Mouse (Mus musculus): ENCODE results near the gene Pfkm. TPM values are rescaled to one million over a fixed set of nuclear protein-coding genes. Genes with fewer than 3 reads are reported as not detected.

Gene Pfkm
- 22.2 and 24.3 TPM in 2 replicates for polyA plus RNA-seq (2015; fragmentation: Nextera tagmentation; extraction: Ambion mirVana)

- H3K27ac ChIP-seq (replicated peaks): peak within 1 kb of the TSS; percentile 96
- no peaks in the 10 kb centered on the region for H3K27me3 ChIP-seq
- H3K4me1 ChIP-seq (replicated peaks): peaks cover 33% of the 10 kb centered on the region
- under 1% methylated on average over 27 of the region's 30 CpGs for WGBS (ENCODE audit: insufficient replicate concordance)
- H3K9me3 ChIP-seq (replicated peaks): no peaks in the 10 kb centered on the region
- peak within 1 kb of the TSS; percentile 90 for H3K9ac ChIP-seq
- peak within 1 kb of the TSS; percentile 76 for H3K4me2 ChIP-seq
- peak within 1 kb of the TSS; percentile 80 for H3K4me3 ChIP-seq (replicated peaks)
- H3K36me3 ChIP-seq (replicated peaks): peaks cover 32% of the 10 kb centered on the region
- ATAC-seq (ENCODE audit: insufficient read depth): peak; percentile 7; the same call in 1 of the 2 replicates
Observed at GRCm38 (mm10) chr15:98092372-98093120, at the start of gene Pfkm. Pfkm (plus strand) TSS chr15:98092589.

GRCm38 (mm10) chr15:98043967-98044366 is 48.4 kb upstream of the Pfkm start:
- Histone ChIP-seq H3K9me3 (replicated peaks) (no peaks in the 10 kb centered on the region), H3K4me1 (replicated peaks) (no peaks in the 10 kb centered on the region), H3K4me2 (no peak overlapping the region), H3K9ac (no peak overlapping the region), H3K27me3 (no peaks in the 10 kb centered on the region), H3K4me3 (replicated peaks) (no peak overlapping the region), H3K27ac (replicated peaks) (no peak overlapping the region), H3K36me3 (replicated peaks) (peaks cover 96% of the 10 kb centered on the region)
- 85% methylated on average over 6 of the region's 6 CpGs for WGBS (ENCODE audit: insufficient replicate concordance)
- ATAC-seq (ENCODE audit: insufficient read depth): no peak

- Histone ChIP-seq H3K4me2 (no peak overlapping the region), H3K27ac (replicated peaks) (no peak overlapping the region), H3K9me3 (replicated peaks) (no peaks in the 10 kb centered on the region), H3K4me3 (replicated peaks) (no peak overlapping the region), H3K36me3 (replicated peaks) (peaks cover 96% of the 10 kb centered on the region), H3K9ac (no peak overlapping the region), H3K4me1 (replicated peaks) (no peaks in the 10 kb centered on the region), H3K27me3 (no peaks in the 10 kb centered on the region)
- WGBS (ENCODE audit: insufficient replicate concordance): 86% methylated on average over 5 of the region's 5 CpGs
- no peak for ATAC-seq (ENCODE audit: insufficient read depth)
Observed at GRCm38 (mm10) chr15:98044387-98044786, 48.0 kb upstream of the Pfkm start.

GRCm38 (mm10) chr15:98048918-98049700 is 43.3 kb upstream of the Pfkm start:
- Histone ChIP-seq H3K9ac (no peak overlapping the region), H3K9me3 (replicated peaks) (no peaks in the 10 kb centered on the region), H3K36me3 (replicated peaks) (peaks cover 88% of the 10 kb centered on the region), H3K4me2 (no peak overlapping the region), H3K4me1 (replicated peaks) (no peaks in the 10 kb centered on the region), H3K4me3 (replicated peaks) (no peak overlapping the region), H3K27ac (replicated peaks) (no peak overlapping the region), H3K27me3 (no peaks in the 10 kb centered on the region)
- no peak for ATAC-seq (ENCODE audit: insufficient read depth)
- 87% methylated on average over 13 of the region's 13 CpGs for WGBS (ENCODE audit: insufficient replicate concordance)

- H3K27ac ChIP-seq (replicated peaks): no peak overlapping the region
- 61% methylated on average over 5 of the region's 5 CpGs for WGBS (ENCODE audit: insufficient replicate concordance)
- no peak overlapping the region for H3K9ac ChIP-seq
- no peak overlapping the region for H3K4me2 ChIP-seq
- H3K4me1 ChIP-seq (replicated peaks): no peaks in the 10 kb centered on the region
- no peaks in the 10 kb centered on the region for H3K27me3 ChIP-seq
- H3K36me3 ChIP-seq (replicated peaks): peaks cover 85% of the 10 kb centered on the region
- no peaks in the 10 kb centered on the region for H3K9me3 ChIP-seq (replicated peaks)
- H3K4me3 ChIP-seq (replicated peaks): no peak overlapping the region
- no peak for ATAC-seq (ENCODE audit: insufficient read depth)
Observed at GRCm38 (mm10) chr15:98051685-98052084, 40.7 kb upstream of the Pfkm start.

GRCm38 (mm10) chr15:98055246-98055645 is 37.1 kb upstream of the Pfkm start:
- Histone ChIP-seq H3K36me3 (replicated peaks) (peaks cover 81% of the 10 kb centered on the region), H3K27me3 (no peaks in the 10 kb centered on the region), H3K9me3 (replicated peaks) (no peaks in the 10 kb centered on the region), H3K4me3 (replicated peaks) (no peak overlapping the region), H3K9ac (no peak overlapping the region), H3K4me1 (replicated peaks) (no peaks in the 10 kb centered on the region), H3K27ac (replicated peaks) (no peak overlapping the region), H3K4me2 (no peak overlapping the region)
- 51% methylated on average over 5 of the region's 5 CpGs for WGBS (ENCODE audit: insufficient replicate concordance)
- ATAC-seq (ENCODE audit: insufficient read depth): no peak

GRCm38 (mm10) chr15:98065881-98066280 is 26.5 kb upstream of the Pfkm start:
- no peak for ATAC-seq (ENCODE audit: insufficient read depth)
- Histone ChIP-seq H3K36me3 (replicated peaks) (peaks cover 85% of the 10 kb centered on the region), H3K4me3 (replicated peaks) (no peak overlapping the region), H3K4me2 (no peak overlapping the region), H3K9ac (no peak overlapping the region), H3K9me3 (replicated peaks) (no peaks in the 10 kb centered on the region), H3K27ac (replicated peaks) (no peak overlapping the region), H3K27me3 (no peaks in the 10 kb centered on the region), H3K4me1 (replicated peaks) (no peaks in the 10 kb centered on the region)
- 82% methylated on average over 5 of the region's 5 CpGs for WGBS (ENCODE audit: insufficient replicate concordance)

GRCm38 (mm10) chr15:98066602-98067001 is 25.8 kb upstream of the Pfkm start:
- no peak overlapping the region for H3K9ac ChIP-seq
- WGBS (ENCODE audit: insufficient replicate concordance): 86% methylated on average over 12 of the region's 12 CpGs
- ATAC-seq (ENCODE audit: insufficient read depth): no peak

GRCm38 (mm10) chr15:98067492-98067891 is 24.9 kb upstream of the Pfkm start:
- Histone ChIP-seq H3K9ac (no peak overlapping the region), H3K36me3 (replicated peaks) (peaks cover 85% of the 10 kb centered on the region), H3K27ac (replicated peaks) (no peak overlapping the region), H3K4me1 (replicated peaks) (no peaks in the 10 kb centered on the region), H3K4me2 (no peak overlapping the region), H3K9me3 (replicated peaks) (no peaks in the 10 kb centered on the region), H3K27me3 (no peaks in the 10 kb centered on the region), H3K4me3 (replicated peaks) (no peak overlapping the region)
- no peak for ATAC-seq (ENCODE audit: insufficient read depth)
- WGBS (ENCODE audit: insufficient replicate concordance): 57% methylated on average over 3 of the region's 3 CpGs

More at GRCm38 (mm10) chr15:98066602-98067001, 25.8 kb upstream of the Pfkm start:
- Histone ChIP-seq H3K4me1 (replicated peaks) (no peaks in the 10 kb centered on the region), H3K9me3 (replicated peaks) (no peaks in the 10 kb centered on the region), H3K27me3 (no peaks in the 10 kb centered on the region), H3K4me3 (replicated peaks) (no peak overlapping the region), H3K36me3 (replicated peaks) (peaks cover 80% of the 10 kb centered on the region), H3K27ac (replicated peaks) (no peak overlapping the region), H3K4me2 (no peak overlapping the region)

- Histone ChIP-seq H3K9me3 (replicated peaks) (no peaks in the 10 kb centered on the region), H3K4me1 (replicated peaks) (no peaks in the 10 kb centered on the region), H3K4me3 (replicated peaks) (no peak overlapping the region), H3K4me2 (no peak overlapping the region), H3K36me3 (replicated peaks) (peaks cover 86% of the 10 kb centered on the region), H3K27ac (replicated peaks) (no peak overlapping the region), H3K27me3 (no peaks in the 10 kb centered on the region), H3K9ac (no peak overlapping the region)
- 84% methylated on average over 9 of the region's 9 CpGs for WGBS (ENCODE audit: insufficient replicate concordance)
- no peak for ATAC-seq (ENCODE audit: insufficient read depth)
Observed at GRCm38 (mm10) chr15:98068506-98068905, 23.9 kb upstream of the Pfkm start.

- H3K4me1 ChIP-seq (replicated peaks): no peaks in the 10 kb centered on the region
- no peaks in the 10 kb centered on the region for H3K9me3 ChIP-seq (replicated peaks)
- peaks cover 87% of the 10 kb centered on the region for H3K36me3 ChIP-seq (replicated peaks)
- no peak overlapping the region for H3K4me3 ChIP-seq (replicated peaks)
- no peaks in the 10 kb centered on the region for H3K27me3 ChIP-seq
- WGBS (ENCODE audit: insufficient replicate concordance): 82% methylated on average over 8 of the region's 8 CpGs
- no peak overlapping the region for H3K9ac ChIP-seq
- no peak overlapping the region for H3K4me2 ChIP-seq
- ATAC-seq (ENCODE audit: insufficient read depth): no peak
- H3K27ac ChIP-seq (replicated peaks): no peak overlapping the region
Observed at GRCm38 (mm10) chr15:98069566-98070245, 22.7 kb upstream of the Pfkm start.

Data from liver, embryonic 15.5 days (tissue).